Mouse (Mus musculus) CH12.LX (cell line): Measurements from ENCODE around the gene Rnase2b. TPM values are rescaled to one million over a fixed set of nuclear protein-coding genes. Genes with fewer than 3 reads are reported as not detected.
"Not testable (repeated sequence)": the region's sequence is repeated elsewhere in the genome, so short reads cannot be mapped to it uniquely, and the experiment has no call there.

Experiments
- DNase-seq: peaks from one replicate; pipeline ENCODE4 v3.0.0-alpha.2; 2013; ENCODE audit errors: extremely low read depth
- H3K27ac ChIP-seq: 2 replicates; pipeline ENCODE4 v1.5.1; 2012; ENCODE audit warnings: low read depth, mild to moderate bottlenecking, control low read depth, moderate library complexity; ENCODE audit not compliant: insufficient read depth
- H3K27me3 ChIP-seq: replicated peaks from 2 replicates; pipeline ENCODE3; 2012; ENCODE audit warnings: inconsistent platforms
- H3K36me3 ChIP-seq, 2 experiments: replicated peaks in 1 of 2; 2 replicates each; pipeline versions ENCODE3 to v1.6.1; 2012; ENCODE audit warnings: inconsistent platforms in 1 of 2, low read length in 1 of 2, mild to moderate bottlenecking in 1 of 2, mixed read lengths in 1 of 2, moderate library complexity in 1 of 2; ENCODE audit not compliant: control insufficient read depth in 1 of 2, insufficient read depth in 1 of 2
- H3K4me1 ChIP-seq, 2 experiments: 2 replicates each; pipeline ENCODE4 v1.6.1; 2012; ENCODE audit warnings: inconsistent platforms in 1 of 2, moderate library complexity in 1 of 2; ENCODE audit not compliant: insufficient read depth in 2 of 2, control insufficient read depth in 1 of 2
- H3K4me2 ChIP-seq: 2 replicates; pipeline ENCODE4 v1.6.1; 2012; ENCODE audit warnings: low read depth, mild to moderate bottlenecking, control low read depth; ENCODE audit not compliant: poor library complexity, insufficient read depth, severe bottlenecking
- H3K4me3 ChIP-seq, 3 experiments: fragments of 150-350 bp in 1 of 3; sonication (generic) in 1 of 3; replicated peaks in 1 of 3; 2 replicates each; pipeline versions ENCODE3 to v1.5.1; 2011 to 2012; ENCODE audit warnings: low read depth in 2 of 3, low read length in 2 of 3, mild to moderate bottlenecking in 2 of 3, moderate library complexity in 2 of 3, control low read depth in 1 of 3, improper control_type of control experiment in 1 of 3, inconsistent platforms in 1 of 3, mixed read lengths in 1 of 3; ENCODE audit not compliant: poor library complexity in 1 of 3
- H3K79me2 ChIP-seq: replicated peaks from 2 replicates; pipeline ENCODE4 v1.6.1; 2012; ENCODE audit warnings: mild to moderate bottlenecking, moderate library complexity; ENCODE audit not compliant: control insufficient read depth, poor library complexity, insufficient read depth, severe bottlenecking; ENCODE audit errors: extremely low read depth
- H3K9ac ChIP-seq: 2 replicates; pipeline ENCODE4 v1.6.1; 2012; ENCODE audit warnings: low read depth, mild to moderate bottlenecking, control low read depth, moderate library complexity; ENCODE audit not compliant: insufficient read depth
- H3K9me3 ChIP-seq: replicated peaks from 2 replicates; pipeline ENCODE3; 2012; ENCODE audit warnings: low read length, inconsistent platforms, mixed read lengths
- GABPA ChIP-seq: IDR thresholded peaks from 2 replicates; pipeline ENCODE4 v1.6.1; 2012; ENCODE audit warnings: low read depth, low read length, improper control_type of control experiment, inconsistent platforms; ENCODE audit not compliant: insufficient replicate concordance
- MAFK ChIP-seq: IDR thresholded peaks from 2 replicates; pipeline ENCODE4 v1.6.1; 2011; ENCODE audit warnings: low read length, improper control_type of control experiment; ENCODE audit not compliant: insufficient replicate concordance
- POLR2A ChIP-seq: IDR thresholded peaks from 2 replicates; pipeline ENCODE4 v1.6.1; 2011; ENCODE audit warnings: low read depth, mild to moderate bottlenecking, improper control_type of control experiment, low read length
- UBTF ChIP-seq: IDR thresholded peaks from 2 replicates; pipeline ENCODE4 v1.6.1; 2012; ENCODE audit warnings: low read depth, mild to moderate bottlenecking, inconsistent platforms, low read length, improper control_type of control experiment, moderate library complexity
- dilution Hi-C: fragments of 300-500 bp; cut with MboI; formaldehyde crosslinking; loops from 2 replicates; pipeline ENCODE4 v1.14.3; 2020; ENCODE audit warnings: low sequenced_read_pairs; ENCODE audit not compliant: extremely low pct_unique_long_range_greater_than_20kb, extremely low pct_ligation_motif_present
- in situ Hi-C: fragments of 300-500 bp; cut with MboI; formaldehyde crosslinking; loops from 3 replicates; pipeline ENCODE4 v1.14.3; 2019; ENCODE audit warnings: low sequenced_read_pairs, low pct_ligation_motif_present, low pct_unique_long_range_greater_than_20kb, mixed read lengths
- polyA plus RNA-seq: library from polyadenylated mRNA; unstranded; fragments of >175 nt; gene quantifications from 2 replicates; pipeline ENCODE4 v1.2.1, GENCODE M21; 2012; ENCODE audit warnings: low read depth; ENCODE audit not compliant: insufficient read length
- total RNA-seq, 2 experiments: library from RNA; depleted of rRNA; stranded (reverse); fragments of 300-350 nt in 1 of 2; fragments of >200 nt in 1 of 2; gene quantifications; 2 replicates each; pipeline ENCODE4 v1.2.3; 2012 to 2014

The Rnase2b gene
- total and polyA plus RNA-seq, 3 experiments = 1.3 TPM; not detected in 2

DNA sequence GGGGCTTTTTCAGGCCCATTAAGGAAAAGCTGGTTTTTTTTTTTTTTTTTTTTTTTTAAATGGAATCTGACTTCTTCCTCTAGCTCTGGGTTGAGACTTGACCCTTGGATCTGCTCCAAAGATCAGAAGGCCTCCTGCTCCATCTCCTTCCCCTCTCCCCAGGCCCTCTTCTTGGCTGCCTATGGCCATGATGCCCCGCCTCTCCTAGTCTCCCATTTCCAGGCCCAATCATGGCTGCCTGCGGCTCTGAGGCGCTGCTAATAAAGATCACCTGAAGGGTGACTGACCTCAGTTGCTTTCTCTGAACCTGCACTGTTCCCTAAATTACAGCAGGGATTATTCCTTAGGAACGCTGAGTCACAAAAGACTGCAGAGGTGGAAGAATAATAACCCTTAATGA is 11.8 kb downstream of the Rnase2b start:
- peaks cover 7% of the 10 kb centered on the region; the same call in 1 of the 2 replicates for H3K79me2 ChIP-seq
- in situ Hi-C loops (loop anchor here (5.0 kb wide), 1 partner anchor 78 kb away; no protein-coding TSS in a partner anchor), dilution Hi-C loops (no loop called here)
- peak overlapping the region in 2 of 3 experiments; percentile 44 to 61 for H3K4me3 ChIP-seq
- peaks cover 10% of the 10 kb centered on the region in 2 experiments for H3K4me1 ChIP-seq
- peak overlapping the region; percentile 68 for H3K9ac ChIP-seq
- H3K4me2 ChIP-seq = peak overlapping the region; percentile 97
- H3K9me3 ChIP-seq = no peaks in the 10 kb centered on the region
- H3K27ac ChIP-seq = no peak overlapping the region
- DNase-seq = no peak
- no peaks in the 10 kb centered on the region for H3K27me3 ChIP-seq
- H3K36me3 ChIP-seq = peaks cover 0 to 4% of the 10 kb centered on the region in 2 experiments
- TF ChIP-seq UBTF = no peak
- TF ChIP-seq POLR2A = peak; percentile 23; the same call in 1 of the 2 replicates
- TF ChIP-seq, all 38 proteins: peak for 1

DNA sequence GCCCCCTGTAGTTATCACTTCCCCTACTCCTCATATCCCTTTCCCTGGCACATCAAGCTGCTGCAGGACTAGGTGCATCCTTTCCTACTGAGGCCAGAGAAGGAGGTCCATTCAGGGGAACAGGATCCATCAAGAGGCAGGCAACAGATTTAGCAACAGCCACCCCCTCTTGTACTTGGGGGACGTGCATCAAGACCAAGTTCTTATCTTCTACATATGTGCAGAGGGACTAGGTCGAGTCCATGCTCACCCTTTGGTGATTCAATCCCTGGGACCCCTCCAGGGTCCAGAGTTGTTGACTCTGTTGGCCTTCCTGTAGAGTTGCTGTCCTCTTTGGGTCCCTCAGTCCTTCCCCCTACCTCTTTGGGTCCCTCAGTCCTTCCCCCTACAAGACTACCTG is 19.0 kb downstream of the Rnase2b start:
- H3K27me3 ChIP-seq, H3K27ac ChIP-seq, H3K9me3 ChIP-seq, in situ Hi-C loops, H3K36me3 ChIP-seq, H3K4me3 ChIP-seq, dilution Hi-C loops, H3K9ac ChIP-seq, H3K79me2 ChIP-seq, DNase-seq, H3K4me2 ChIP-seq: not testable (repeated sequence)
- H3K4me1 ChIP-seq = peaks cover 6 to 14% of the 10 kb centered on the region in 2 experiments

DNA sequence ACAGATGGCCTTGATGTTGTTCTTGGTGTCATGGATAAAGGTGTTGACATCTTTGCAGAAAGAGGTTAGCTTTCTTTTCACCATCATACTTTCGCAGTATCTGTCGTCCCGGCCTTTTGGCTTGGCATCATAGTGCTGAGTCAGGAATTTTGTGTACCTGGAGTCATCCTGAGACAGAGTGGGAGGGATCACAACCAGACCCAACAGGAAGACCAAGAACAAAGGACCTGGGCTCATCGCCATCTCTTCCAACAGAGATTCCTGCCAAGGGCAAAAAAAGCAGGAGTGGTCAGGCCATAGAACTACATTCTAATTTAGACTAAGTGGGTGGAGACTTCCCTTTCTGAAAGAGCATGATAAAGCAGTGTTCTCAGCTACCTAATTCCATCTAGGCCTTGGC is 33.6 kb downstream of the Rnase2b start:
- peaks cover 8 to 12% of the 10 kb centered on the region in 2 experiments for H3K4me1 ChIP-seq
- DNase-seq = no peak
- no peaks in the 10 kb centered on the region for H3K36me3 ChIP-seq
- in situ Hi-C loops (no loop called here), dilution Hi-C loops (no loop called here)
- no peak overlapping the region for H3K27ac ChIP-seq
- TF ChIP-seq GABPA = no peak
- TF ChIP-seq MAFK = peak; percentile 81
- no peak overlapping the region for H3K4me3 ChIP-seq
- no peaks in the 10 kb centered on the region for H3K79me2 ChIP-seq
- no peak overlapping the region for H3K9ac ChIP-seq
- no peaks in the 10 kb centered on the region for H3K9me3 ChIP-seq
- no peaks in the 10 kb centered on the region for H3K27me3 ChIP-seq
- H3K4me2 ChIP-seq = no peak overlapping the region
